Mouse (Mus musculus) cerebellum, postnatal 25 days (tissue): ENCODE data around the gene Tmed1.
A peak's percentile ranks its signal among the peaks of the same experiment; 100 is the strongest.
"Not testable (repeated sequence)": the region's sequence is repeated elsewhere in the genome, so short reads cannot be mapped to it uniquely, and the experiment has no call there.

Source experiments
- DNase-seq, 2 experiments: peaks; one replicate each; pipeline ENCODE4 v3.0.0; 2021; ENCODE audit warnings: mixed read lengths in 2 of 2

The Tmed1 gene

DNA sequence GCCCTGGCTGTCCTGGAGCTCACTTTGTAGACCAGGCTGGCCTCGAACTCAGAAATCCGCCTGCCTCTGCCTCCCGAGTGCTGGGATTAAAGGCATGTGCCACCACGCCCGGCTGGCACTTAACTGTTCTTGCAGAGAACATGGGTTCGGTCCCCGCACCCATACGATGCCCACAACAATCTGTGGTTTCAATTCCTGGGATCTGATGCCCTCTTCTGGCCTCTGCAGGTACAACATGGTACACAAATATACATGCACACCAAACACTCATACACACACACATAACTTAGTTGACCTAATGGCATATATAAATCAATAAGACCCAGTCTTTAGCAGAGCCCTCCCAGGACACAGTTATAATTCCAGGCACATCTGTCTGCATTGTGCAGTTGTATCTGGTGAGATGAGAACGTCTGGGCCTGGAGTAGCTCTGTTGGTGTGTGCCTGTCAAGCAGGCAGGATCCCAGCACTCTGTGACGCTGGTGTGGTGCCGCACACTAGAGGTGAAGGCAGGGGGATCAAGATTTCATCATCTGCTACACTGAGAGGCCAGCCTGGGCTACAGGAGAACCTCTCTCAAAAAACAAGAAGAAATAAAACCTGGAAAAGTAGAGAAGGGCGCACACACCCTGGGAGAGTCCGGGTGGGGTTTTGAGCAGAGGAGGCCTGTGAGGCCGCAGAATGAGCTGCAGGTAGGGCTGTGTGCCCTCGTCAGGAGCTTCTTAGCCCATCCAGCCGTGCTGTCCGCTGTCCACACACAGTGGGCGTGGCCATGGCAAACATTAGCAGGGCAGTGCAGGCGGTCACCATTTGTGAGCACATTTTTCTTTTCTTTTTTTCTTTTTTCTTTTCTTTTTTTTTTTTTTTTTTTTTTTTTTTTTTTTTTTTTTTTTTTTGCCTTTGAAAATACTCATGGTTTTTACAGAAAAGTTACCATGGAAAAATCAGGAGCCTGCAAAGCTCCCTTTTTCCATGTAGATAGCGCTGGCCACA lies 40.7 kb downstream of the Tmed1 start:
- DNase-seq, result peak; percentile 63 to 76

- DNase-seq, result not testable (repeated sequence)
Measured at GRCm38 (mm10) chr9:21464565-21464928, 45.5 kb downstream of the Tmed1 start.

DNA sequence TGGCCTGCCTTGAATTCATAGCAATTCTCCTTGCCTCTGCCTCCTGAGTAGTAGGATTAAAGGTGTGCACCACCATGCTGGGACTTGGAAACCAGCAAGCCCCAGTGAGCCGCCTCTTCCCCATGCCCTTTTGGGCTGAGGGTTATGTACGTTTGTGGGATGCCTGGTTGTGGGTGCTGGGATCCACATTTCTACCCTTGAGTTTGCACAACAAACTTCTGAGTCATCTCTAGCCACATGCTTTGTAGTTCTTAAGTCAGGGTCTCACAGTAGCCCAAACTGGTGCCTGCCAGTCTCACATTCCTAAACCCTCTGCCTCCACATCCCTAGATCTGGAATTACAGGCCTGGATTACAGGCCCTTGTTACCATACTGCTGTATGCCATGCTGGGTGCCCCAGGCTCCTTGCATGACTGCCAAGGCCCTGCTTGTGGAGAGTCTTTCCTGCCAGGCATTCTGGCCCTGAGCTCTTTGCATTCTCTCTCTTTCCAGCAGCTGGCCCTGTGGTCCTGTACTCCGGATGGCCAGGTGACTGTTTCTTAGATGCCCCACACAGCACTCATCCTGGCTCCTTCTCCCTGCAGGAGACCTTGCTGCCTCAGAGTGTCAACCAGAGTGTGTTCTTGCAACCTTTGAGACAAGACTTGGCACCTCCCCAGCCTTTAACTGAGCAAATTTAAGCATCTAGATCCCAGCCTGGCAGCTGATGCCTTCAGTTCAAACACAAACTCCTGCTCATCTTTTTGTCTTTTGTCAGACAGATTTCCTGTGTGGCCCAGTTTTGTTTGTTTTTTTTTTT lies 46.1 kb downstream of the Tmed1 start:
- peak; percentile 70 to 73 for DNase-seq

DNA sequence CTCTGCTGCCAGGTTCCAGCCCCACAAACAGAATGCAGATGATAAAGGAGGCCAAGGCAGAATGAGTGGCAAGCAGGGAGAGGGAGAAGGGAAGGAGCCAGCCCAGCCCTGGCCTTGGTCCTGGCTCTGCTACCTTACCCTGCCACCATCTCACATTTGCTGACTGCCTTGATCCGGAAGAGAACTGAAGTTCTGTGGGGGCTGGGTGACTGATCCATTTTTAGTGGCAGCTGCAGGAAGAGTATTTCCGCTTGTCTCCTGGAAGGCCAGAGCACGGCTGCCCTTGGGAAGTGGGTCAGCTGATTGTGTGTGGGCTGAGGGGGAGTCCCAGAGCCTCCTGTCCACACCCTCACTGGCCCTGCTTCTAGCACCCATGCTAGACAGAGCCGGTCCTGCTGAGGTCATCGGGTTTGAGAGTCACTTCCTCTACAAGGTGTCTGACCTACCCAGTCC lies 46.9 kb downstream of the Tmed1 start:
- peak; percentile 42 to 44 for DNase-seq

DNA sequence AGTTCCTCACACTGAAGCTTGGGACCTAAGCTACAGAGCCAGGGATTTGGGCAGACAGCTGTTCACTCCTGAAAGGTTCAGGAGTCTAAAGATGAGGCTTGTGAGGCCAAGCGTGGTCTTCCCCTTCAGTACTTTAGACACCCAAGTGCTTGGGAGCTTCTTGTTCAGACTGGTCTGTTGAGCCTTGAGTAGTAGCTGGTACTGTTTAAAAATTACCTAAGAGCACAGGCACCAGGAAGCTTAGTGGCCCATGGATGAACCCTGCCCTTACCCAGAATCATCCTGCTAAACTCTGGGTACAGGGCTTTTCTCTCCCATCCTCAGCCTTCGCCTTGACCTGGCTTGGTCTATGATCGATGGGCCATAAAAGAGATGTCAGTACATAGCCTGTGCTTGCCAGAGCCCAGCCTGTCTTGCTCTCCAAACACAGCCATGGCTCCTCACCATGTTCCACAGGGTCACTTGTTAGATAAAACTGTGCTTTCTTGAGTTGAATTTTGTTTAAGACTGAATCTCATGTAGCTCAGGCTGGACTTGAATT lies 49.6 kb downstream of the Tmed1 start:
- no peak for DNase-seq

DNA sequence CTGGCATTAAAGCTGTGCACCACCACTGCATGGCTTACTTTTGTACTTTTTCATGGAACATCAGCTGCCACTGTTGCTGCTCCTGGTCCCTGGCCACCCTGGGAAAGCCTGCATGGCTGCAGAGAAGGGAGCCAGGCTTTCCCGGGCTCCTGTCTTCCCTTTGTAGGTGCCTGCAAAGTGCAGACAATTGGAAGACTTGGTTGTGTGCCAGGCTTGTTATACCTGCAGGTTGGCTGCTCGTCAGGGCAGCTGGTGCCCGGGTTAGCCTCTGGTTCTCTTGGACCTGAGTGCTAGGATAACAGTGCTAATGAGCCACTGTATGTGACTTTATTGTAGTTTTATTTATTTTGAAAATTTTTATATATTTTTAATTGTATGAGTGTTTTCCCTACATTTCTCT lies 51.2 kb downstream of the Tmed1 start:
- DNase-seq, result peak; percentile 39 to 62
